Mouse (Mus musculus) ES-E14 (cell line): ENCODE data around the gene Igflr1.

Source experiments
- HCFC1 ChIP-seq: IDR thresholded peaks from 2 replicates; pipeline ENCODE4 v1.6.1; 2012; ENCODE audit warnings: low read length, inconsistent platforms, borderline replicate concordance; ENCODE audit not compliant: insufficient read depth
- MAFK ChIP-seq: IDR thresholded peaks from 2 replicates; pipeline ENCODE4 v1.6.1; 2014; ENCODE audit warnings: mild to moderate bottlenecking, low read depth, low read length, inconsistent platforms; ENCODE audit not compliant: insufficient read depth
- ZNF384 ChIP-seq: IDR thresholded peaks from 2 replicates; pipeline ENCODE4 v1.6.1; 2012; ENCODE audit warnings: low read depth, low read length, inconsistent platforms

DNA sequence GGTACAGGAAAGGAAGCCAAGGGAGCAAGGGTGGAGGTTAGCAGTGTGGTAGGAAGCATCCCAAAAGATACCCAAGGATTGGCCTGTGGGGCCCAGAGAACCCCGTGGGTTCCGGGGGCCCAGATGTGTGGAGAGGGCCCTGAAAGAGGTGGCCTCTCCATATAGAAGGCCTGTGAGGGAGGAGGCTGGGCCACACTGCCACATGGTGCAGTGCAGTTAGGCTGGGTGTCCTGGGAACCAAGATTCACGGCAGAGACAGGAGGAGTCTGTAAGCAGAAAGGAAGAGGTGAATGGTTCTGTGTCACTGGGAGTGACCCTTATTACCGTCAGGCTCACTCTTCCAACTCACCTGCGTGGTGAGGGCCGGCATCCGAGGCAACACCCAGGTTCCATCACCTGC, 24.7 kb upstream of the Igflr1 start:
- TF ChIP-seq HCFC1 (no peak), ZNF384 (no peak), MAFK (no peak)
